Mouse (Mus musculus) hematopoietic stem cell, adult 5-6 weeks (primary cell): ENCODE results near the gene Ccdc97. TPM values are rescaled to one million over a fixed set of nuclear protein-coding genes. Genes with fewer than 3 reads are reported as not detected.
A peak's percentile ranks its signal among the peaks of the same experiment; 100 is the strongest.

Source experiments
- ATAC-seq, 2 experiments: fragments of 125-278 bp in 1 of 2; replicated peaks in 1 of 2; 2 replicates each; pipeline ENCODE4 v1.8.0; 2016 to 2017; ENCODE audit warnings: inconsistent platforms in 2 of 2, mild to moderate bottlenecking in 2 of 2, moderate number of reproducible peaks in 2 of 2, low read depth in 1 of 2, moderate TSS enrichment in 1 of 2; ENCODE audit not compliant: low FRiP score in 2 of 2, poor library complexity in 2 of 2, severe bottlenecking in 2 of 2, insufficient read depth in 1 of 2, low TSS enrichment in 1 of 2
- total RNA-seq: library from RNA; stranded (forward); fragments of 172-1452, 232-1000 nt; gene quantifications from 2 replicates; pipeline ENCODE4 v1.2.3, GENCODE M21; 2017

Gene Ccdc97
- 16.7 and 18.9 TPM in 2 replicates for total RNA-seq

- ATAC-seq = peak; percentile 80 to 84
Observed at GRCm38 (mm10) chr7:25718788-25719417, at the start of gene Ccdc97. Gene Ccdc97 (minus strand): TSS chr7:25719088.

GRCm38 (mm10) chr7:25768229-25768628 is 49.3 kb upstream of the Ccdc97 start:
- ATAC-seq = no peak

- no peak for ATAC-seq
Observed at GRCm38 (mm10) chr7:25766108-25766507, 47.2 kb upstream of the Ccdc97 start.

- ATAC-seq = peak; percentile 28 to 49; a peak in 2 of 4 replicates
Observed at GRCm38 (mm10) chr7:25764221-25764620, 45.3 kb upstream of the Ccdc97 start.

- ATAC-seq = no peak
Observed at GRCm38 (mm10) chr7:25763678-25764077, 44.8 kb upstream of the Ccdc97 start.

- ATAC-seq = no peak
Observed at GRCm38 (mm10) chr7:25761354-25761753, 42.5 kb upstream of the Ccdc97 start.

GRCm38 (mm10) chr7:25756011-25756410 is 37.1 kb upstream of the Ccdc97 start:
- peak; percentile 69 to 79 for ATAC-seq

GRCm38 (mm10) chr7:25755468-25755833 is 36.6 kb upstream of the Ccdc97 start:
- peak; percentile 15 to 43; a peak in 3 of 4 replicates for ATAC-seq

- peak; percentile 71 to 74 for ATAC-seq
Observed at GRCm38 (mm10) chr7:25754738-25755467, 36.0 kb upstream of the Ccdc97 start, which contains the start of gene Hnrnpul1. Gene Hnrnpul1 (minus strand): TSS chr7:25754757.

- no peak; a peak in 1 of 4 replicates for ATAC-seq
Observed at GRCm38 (mm10) chr7:25754439-25754737, 35.5 kb upstream of the Ccdc97 start.

GRCm38 (mm10) chr7:25753643-25754438 is 35.0 kb upstream of the Ccdc97 start:
- ATAC-seq = no peak

- ATAC-seq = no peak
Observed at GRCm38 (mm10) chr7:25753076-25753475, 34.2 kb upstream of the Ccdc97 start.

GRCm38 (mm10) chr7:25746844-25747243 is 28.0 kb upstream of the Ccdc97 start:
- no peak for ATAC-seq

- ATAC-seq = no peak
Observed at GRCm38 (mm10) chr7:25738277-25738676, 19.4 kb upstream of the Ccdc97 start.

GRCm38 (mm10) chr7:25736920-25737319 is 18.0 kb upstream of the Ccdc97 start:
- no peak for ATAC-seq

- ATAC-seq = no peak
Observed at GRCm38 (mm10) chr7:25734991-25735390, 16.1 kb upstream of the Ccdc97 start.

- ATAC-seq = peak; percentile 49 to 51
Observed at GRCm38 (mm10) chr7:25731294-25732055, 12.6 kb upstream of the Ccdc97 start.
